Mouse (Mus musculus) adrenal gland, adult (tissue): ENCODE measurements around the gene Kif5c.

Source experiments
- DNase-seq, 2 experiments: peaks; one replicate each; pipeline ENCODE4 v3.0.0; 2022 to 2023; ENCODE audit warnings: low spot score in 1 of 2; ENCODE audit not compliant: inconsistent age in 2 of 2

Gene Kif5c

DNA sequence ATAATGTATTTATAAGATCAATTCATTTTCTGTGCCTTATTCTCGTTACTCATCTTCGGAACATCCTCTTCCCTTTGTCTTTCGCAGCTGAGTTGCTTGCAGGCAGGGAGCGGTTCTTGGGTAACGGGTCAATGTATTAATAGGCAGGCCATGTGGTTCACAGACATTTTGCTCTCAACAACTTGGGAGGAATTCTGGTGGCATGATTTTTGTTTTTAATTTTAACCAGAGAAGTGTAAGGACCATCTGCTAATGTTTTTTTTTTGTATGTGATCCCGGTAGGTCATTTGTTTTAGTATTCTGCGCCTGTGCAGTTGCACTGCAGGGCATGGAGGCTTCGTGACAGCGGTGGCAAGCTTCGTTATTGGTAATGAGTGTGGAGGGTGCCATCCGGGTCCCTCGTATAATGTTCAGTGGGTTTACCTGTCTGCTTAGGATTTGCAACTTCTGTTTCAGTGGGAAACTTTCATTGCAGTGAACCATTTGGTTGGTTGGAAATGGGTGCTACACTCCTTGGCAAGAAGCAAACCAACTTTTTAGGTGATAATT is 41.4 kb downstream of the Kif5c start:
- DNase-seq, result no peak

DNA sequence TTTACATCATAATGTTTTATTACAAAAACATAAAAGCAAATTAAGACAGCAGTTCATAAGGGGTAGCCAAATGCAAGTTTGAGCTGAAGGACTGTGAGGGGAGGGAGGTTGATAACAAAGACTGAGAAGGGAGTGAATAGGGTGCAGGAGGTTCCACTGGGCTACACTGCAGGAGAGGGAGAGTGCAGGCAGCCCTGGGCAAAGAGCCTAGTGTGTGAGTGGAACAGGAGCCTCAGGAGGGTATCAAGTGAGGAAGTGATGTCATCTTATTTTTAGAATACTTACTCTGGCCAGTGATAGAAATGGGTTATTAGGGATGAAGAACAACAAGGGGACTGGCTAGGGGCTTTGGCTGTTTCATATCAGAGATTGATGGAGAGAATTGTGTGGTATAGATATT is 42.2 kb downstream of the Kif5c start:
- no peak for DNase-seq

DNA sequence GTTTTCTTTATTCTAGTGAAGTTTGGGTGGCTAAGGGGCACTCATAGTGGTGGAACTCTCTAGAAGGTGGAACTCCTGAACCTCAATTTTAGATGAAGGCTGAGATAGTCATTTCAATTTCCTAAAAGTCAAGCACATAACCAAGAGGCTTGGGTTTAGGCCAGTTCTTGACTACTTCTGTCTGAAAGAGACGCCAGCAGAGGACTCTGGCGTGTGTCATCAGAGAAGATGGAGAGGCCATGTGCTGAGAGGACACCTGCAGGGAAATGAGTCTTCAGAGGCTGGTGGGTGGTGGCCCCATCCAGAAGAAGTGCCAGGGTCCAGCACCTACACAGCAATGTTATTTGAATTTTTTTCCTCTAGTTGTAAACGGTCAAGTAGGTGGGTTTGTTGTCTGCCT is 42.8 kb downstream of the Kif5c start:
- no peak for DNase-seq

DNA sequence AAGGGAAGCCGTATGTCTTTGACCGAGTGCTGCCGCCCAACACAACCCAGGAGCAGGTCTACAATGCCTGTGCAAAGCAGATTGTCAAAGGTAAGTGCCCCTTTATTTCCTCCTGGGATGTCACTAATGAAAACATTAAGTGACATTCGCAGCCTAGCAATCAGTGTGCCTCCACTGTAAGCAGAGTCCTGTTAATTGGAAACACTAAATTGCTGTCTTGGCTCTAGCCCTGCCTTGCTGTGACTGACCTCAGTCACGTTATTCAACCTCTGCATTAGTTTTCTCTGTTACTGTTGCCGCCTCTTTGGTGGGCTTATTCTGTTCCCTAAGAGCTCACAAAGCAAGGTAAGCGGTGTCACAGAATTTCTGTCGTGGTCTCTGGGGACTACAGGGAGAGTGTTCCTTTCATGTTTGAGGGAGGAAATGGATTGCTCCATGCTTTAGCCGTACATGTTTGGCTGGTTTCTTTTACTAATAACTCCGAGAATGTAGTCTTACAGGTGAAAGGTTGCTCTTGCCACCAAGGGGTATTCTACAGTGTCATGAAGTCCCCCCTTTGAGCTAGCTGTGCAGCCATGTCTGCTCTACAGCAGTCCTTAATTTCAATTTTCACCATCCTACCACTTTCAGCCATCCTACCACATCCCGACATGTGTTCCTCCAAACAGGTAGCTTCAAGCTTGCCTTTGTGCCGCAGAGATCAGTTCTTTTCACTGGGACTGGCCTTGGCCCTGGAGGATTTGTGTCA is 52.8 kb downstream of the Kif5c start:
- DNase-seq, result no peak

DNA sequence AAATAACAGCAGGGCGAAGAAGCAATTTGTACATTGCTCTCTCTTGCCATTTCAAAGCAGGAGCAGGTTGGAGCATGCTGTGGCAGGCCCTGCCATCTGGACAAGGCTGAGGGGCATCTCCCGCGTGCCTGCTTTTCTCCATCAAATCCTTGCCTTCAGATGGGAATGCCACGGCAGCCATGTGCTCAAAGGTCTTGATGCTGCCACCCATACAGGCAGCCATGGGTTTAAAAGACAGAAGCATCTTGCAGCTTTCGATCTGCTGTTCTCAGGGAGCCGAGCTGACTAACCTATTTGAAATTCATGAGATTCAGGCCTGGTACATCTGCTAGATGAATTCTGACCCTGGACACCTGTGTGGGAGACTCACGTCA is 53.4 kb downstream of the Kif5c start:
- no peak for DNase-seq

DNA sequence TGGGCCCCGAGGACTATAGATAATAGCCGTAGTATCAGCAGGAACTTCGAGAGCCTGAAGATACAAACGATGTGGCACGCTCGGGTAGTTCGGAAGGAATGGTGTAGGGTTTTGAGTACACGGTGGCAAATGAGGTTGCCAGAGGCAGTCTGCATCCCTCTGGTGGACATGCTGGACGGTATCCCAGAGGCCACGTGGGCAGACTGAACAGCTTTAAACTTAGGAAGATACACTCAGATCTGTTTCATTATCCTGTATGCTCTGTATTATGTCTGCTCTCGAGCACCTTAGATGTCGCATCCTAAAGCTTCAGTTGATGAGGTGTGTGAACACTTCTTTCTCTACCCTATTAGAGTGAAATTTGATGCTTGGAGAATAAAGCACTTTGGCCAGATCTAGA is 56.9 kb downstream of the Kif5c start:
- DNase-seq, result no peak

DNA sequence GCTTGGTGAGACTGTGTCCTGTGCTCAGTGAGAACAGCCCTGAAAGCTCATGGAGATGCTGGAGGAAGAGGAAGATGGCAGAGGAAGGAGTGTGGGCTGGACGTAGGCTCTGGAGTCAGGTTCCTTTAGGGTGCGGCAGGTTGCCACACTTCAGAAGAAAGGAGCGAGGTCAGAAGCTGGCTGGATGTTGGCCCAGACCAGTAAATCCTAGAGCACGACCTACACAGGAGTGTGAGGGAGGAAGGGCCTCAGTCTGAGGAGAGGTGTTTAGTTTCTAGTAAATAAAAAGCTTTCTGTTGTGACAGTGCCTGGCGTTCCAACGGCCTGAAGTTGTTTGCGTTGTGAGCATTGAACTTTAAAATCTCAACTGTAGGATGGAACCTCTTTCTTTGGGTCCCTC is 59.3 kb downstream of the Kif5c start:
- DNase-seq, result no peak

DNA sequence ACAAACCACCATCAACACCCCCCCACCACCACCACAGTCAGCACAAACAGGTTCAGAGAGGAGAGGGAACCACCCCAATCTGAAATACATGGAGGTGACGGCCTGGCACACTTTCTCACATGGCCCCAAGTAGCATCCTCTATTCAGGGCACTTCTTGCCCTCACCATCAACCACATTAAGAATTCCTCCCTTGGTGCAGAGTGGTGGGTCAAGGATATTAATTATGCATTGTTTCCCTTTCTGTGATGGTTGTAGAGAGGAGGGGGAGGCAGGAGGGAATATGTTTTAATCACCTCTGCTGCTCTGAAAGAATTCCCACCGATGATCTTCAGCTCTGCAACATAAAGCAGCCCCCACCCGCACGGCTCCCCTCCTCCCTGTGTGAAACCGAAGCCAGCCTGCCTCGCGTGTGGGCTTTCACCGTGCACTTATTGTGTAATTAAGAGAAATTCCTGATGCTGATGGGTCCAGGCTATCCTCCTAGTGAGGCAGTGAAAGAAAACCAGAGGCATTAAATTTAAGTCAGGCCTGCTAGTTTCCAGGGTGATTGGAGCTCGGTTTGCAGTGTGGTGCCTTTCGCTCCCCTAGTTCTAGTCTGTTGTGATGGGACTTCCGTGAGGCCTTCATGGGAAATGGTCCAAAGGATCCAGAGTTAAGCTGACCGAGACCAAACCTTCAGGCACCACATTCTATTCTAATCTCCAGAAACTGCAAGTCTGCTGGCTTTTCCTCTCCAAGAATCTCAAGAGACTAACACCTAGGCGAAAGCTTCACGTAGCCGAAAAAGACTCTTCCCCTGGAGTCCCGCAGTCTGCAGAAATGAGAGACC is 60.3 kb downstream of the Kif5c start:
- no peak for DNase-seq

DNA sequence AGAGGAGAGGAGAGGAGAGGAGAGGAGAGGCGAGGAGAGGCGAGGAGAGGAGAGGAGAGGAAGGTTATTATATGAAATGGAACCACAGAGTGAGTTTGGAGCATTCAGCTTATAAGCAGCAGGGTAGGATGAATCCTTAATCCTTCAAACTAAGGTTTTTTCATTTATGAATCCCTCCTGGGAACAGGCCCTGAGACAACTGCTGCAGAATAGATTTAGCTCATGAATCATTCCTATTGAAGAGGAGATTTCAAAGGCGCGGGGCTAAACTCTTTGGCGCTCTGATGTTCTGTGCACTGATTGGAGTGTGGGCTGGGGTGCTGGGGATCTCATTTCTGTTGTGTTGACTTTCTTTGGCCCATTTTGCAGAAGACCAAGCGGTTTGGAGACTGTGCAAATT is 63.7 kb downstream of the Kif5c start:
- no peak for DNase-seq

DNA sequence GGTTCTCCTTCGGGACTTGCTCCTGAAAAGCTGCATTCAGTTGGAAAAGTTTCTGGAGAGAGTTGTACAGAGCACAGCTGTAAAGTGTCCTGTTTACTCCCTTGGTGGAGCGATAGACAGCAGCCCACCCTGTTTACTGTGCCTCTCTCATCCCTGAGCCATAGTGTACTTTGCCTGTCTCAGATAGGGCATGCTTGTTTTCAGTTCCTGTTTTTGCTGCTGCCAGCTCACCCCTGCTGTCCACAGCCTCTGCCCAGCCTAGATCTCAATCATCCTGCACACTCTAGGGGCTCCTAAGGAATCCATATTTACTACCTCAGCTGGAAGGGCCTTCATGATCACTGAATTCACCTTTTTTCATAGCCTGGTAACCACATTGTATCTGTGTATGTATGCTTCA is 65.7 kb downstream of the Kif5c start:
- DNase-seq, result no peak

DNA sequence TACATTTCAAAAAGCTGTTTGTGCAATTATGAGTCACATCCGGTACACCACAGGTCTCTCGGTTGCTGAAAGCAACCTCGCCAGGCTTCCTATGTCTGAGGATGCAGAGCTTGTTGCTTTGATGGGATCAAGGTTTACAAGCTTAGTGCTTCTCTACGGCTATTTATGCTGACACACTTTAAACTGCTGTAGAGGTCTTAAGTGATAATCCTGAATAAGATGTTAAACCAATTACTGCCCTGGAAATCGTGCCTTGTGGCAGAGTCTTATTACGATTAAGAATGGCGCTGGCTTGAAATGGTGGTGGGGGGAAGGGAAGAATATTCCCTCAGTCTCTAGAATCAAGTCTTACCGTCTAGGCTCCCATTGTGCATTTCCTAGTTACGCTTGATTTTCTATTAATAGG is 71.3 kb downstream of the Kif5c start:
- no peak for DNase-seq

DNA sequence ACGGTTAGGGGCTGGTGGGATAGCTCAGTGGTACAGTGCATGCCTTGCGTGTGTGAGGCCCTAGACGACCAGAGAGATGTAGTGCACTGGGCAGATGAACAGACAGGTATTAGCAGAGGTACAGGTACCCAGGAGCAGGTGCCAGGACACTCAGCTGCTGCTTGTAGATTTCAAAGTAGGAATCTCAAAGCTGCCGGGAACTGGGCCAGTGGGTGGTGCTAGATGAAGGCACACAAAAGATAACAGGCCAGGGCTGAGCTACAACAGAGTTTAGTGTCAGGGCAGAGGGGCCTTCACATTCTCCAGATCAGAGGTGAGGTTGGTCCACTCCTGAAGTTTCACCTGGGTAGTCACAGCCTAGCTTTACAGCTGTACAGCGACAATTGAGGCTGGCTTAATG is 72.3 kb downstream of the Kif5c start:
- DNase-seq, result no peak

DNA sequence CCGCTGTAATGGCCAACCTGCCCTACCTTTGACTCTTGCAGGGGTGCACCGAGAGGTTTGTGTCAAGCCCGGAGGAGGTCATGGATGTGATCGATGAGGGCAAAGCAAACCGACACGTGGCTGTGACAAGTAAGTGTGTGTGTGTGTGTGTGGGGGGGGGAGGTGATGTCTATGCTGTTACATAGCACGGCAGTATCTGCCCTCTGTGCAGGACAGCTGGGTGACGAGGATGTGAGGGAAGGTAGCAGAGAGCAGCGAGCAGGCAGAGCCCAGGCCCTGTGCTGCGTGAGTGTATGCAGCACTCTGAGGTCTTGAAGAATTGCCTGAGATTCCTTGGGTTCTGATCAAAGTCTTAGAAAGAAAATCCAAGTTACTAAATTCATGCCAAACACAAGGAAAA is 75.6 kb downstream of the Kif5c start:
- no peak for DNase-seq

DNA sequence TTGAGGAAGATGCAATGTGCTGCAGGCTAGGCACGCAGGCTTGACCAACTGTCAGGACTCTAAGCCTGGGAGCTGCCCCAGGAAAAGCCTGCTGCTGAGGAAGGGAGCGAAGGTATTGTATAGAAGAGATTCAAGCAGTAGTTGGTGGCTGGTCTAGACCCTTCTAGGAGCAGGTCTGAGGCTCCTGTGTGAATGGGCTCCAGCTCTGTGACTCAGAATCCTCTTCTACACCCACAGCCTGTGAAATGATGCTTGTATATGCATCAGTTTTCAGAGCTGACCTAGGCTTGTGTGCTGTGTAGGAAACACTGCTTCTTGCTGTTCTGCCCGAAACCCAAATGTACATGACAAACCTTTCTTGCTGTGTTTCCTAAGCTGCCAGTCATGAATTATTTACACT is 76.4 kb downstream of the Kif5c start:
- no peak for DNase-seq

DNA sequence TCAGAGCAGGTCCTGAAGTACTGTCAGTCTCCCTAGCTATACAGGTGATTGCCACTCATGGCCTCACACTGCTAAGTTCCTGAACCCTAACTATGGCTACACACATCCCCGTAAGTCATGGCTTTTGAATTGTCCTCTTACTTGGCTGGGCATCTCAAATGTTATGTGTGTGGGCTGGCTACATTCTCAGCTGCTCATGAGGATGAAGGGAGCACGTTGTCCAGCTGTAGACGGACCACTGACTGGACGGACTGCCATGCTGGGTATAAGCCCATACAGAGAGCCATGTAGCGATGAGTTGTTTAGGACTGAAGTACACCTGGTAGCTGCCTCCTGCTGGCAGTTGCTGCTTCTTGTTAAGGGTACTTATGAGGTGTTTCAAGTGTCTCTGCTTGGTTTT is 79.8 kb downstream of the Kif5c start:
- no peak for DNase-seq

DNA sequence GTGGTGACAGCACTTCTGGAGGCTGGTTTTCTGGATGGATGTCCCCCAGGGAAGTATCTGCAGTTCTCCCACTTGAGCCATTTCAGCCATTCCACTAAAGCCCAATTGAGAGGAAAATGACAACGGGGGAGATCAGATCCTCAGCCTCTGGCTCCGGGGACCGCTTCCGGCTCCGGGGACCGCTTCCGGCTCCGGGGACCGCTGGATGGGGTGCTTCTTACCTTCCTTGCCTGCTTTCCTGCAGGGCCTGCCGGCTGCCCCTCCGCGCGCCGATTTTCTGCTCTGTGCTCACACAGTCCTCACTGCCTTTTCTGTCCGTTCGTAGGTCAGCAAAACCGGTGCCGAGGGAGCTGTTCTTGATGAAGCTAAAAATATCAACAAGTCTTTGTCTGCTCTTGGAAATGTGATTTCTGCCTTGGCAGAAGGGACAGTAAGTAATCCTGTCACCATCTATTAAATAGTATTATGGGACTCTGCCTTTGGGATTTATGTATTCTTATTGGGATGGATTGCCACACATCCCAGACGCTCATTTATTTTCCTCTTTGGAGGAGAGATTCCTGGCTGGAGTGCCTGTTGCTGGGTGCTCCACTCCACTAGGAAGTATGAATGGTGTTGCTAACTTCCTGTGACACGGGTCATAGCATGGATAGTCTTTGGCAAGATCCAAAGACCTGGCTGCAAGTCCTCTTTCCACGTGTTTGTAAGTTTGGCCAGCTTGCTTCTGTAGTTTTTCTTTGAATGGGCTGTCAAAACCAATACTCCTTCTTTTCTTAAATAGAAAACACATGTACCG is 81.3 kb downstream of the Kif5c start:
- no peak for DNase-seq

DNA sequence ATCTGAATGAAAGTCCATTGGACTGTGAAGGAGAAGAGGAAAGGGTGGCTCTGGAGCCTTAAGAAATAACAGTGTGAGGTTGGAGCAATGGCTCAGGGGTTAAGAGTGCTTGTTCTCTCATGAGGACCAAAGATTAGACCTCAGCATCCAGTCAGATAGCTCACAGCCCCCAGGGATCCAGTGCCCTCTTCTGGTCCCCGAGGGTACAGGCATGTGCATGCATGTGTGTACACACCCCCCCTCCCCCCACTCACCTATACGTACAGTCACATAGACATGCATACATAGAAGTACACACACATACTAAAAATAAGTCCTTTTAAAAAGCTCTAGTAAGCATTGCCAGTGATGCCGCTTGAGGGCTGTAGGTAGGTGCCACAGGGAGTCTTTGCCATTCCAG is 91.1 kb downstream of the Kif5c start:
- DNase-seq, result no peak

DNA sequence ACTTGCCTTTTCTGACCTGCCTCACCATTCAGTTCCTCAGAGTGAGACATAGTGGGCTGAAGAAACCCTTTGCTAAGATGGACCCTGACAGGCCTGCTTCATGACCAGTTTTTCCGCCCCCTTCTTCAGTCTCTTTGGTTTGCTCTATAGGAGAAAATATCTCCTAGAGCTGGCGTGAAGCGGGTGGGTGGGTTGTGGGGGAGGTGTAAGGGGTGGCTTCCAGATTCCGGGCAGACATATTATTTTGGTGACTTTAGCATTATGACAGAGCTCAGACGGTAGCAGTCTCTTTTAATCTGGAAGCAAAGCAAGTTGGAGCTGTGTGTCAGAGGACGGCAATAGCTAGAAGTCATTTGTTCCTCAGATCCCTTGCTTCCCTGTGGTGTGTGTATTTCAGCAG is 92.6 kb downstream of the Kif5c start:
- no peak for DNase-seq

DNA sequence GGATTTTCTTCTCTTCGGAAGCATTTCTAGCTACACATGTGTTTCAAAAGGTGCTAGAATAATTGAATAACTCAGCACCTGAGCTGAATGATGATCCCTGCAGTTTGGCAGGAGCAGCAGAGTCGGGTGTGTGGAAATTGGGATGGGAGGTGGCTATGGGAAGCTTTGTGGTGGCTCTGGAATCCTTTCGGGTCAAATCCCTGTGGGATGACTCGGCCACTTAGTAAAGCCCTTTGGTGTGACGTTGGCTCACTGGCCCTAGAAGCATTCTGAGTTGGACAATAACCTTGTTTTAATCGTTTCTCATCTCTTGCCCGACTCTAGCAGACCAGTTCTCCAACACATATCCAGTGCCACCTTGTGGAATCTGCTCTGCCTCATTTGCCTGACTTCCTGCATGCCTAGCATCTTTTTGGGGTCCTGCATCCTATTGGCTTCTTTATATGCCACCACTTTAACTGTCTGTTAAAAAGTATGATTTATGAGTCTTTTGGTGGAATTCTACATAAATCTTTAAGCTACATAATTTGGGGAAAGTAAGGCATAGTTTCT is 93.3 kb downstream of the Kif5c start:
- no peak for DNase-seq

DNA sequence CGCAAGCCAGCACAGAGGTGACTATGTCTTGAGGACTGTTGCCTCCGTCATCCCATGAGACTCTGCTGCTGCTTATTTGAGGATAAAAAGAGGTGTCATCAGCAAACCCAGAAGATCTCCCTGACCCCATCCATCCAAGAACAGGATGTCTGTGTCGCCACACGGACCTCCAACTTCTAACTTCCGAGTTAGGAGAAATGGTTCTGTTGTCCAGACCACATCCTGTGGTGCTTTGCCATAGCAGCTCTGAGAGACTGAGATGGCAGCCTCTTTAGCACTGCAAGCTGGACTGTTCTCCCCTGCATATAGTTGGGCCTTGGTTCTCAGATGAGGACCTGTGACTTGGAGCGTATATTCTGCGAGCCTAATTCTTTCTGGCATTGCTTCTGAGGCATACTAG is 97.4 kb downstream of the Kif5c start:
- no peak for DNase-seq

DNA sequence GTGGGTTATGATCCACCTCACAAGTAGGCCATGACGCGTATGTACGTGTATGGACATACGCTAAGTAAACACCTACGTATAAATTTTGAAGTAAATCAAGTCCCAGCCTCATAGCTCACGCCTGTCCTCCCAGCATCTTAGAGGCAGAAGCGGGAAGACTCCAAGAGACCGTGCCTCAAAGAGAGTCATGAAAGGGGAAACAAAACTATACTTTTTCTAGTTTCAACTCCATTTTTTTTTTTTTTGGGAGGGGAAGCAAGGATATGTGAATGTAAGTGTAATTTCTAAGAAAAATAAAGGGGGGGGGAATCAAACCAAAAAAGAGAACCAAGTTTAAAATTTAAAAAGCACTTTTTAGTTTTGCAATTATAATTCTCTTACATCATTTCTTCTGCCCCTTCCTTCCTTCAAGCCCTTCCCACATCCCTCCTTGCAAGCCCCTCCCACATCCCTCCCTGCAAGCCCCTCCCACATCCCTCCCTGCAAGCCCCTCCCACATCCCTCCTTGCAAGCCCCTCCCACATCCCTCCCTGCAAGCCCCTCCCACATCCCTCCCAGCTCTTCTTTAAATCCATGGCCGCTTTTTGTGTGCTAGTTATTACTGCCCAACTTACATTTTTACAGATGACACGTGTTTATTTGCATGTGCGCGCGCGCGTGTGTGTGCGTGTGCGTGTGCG is 98.5 kb downstream of the Kif5c start:
- no peak for DNase-seq
